Mouse (Mus musculus): Measurements from ENCODE around the gene Ifnar1. TPM values are rescaled to one million over a fixed set of nuclear protein-coding genes. Genes with fewer than 3 reads are reported as not detected.

Gene Ifnar1
- polyA plus RNA-seq, 1 experiment from 2014 or later, result 53.8 TPM

DNA sequence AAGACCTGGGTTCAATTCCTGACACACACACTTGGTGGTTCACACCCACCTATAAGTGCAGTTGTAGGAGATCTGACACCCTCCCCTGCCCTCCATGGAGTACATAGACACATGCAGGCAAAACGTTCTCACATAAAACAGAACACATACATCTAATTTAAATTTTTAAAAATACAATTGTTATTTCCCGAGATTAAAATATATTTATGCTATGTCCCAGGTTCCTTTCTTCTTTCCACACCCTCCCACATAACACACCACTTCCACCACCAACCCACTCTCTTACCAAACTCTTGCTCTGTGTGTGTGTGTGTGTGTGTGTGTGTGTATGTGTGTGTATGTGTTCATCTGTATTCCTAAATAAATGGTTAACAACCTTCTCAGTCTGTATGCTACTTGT, 3.0 kb downstream of the Ifnar1 start:
- H3K4me1 ChIP-seq (ENCODE audit: control insufficient read depth, insufficient read depth, low read length), result peaks cover 7% of the 10 kb centered on the region; the same call in 1 of the 2 replicates
- no peak overlapping the region for H3K4me2 ChIP-seq
- H3K27me3 ChIP-seq (ENCODE audit: control insufficient read depth, insufficient read depth, low read length), result no peaks in the 10 kb centered on the region
- DNase-seq (ENCODE audit: low spot score, missing footprints) (no peak), ATAC-seq (ENCODE audit: low FRiP score) (no peak)
- 88% methylated on average over 2 of the region's 2 CpGs for WGBS
- peaks cover 18% of the 10 kb centered on the region for H3K36me3 ChIP-seq (ENCODE audit: control insufficient read depth, insufficient read depth, low read length)
- no peak overlapping the region for H3K4me3 ChIP-seq (ENCODE audit: low read depth, low read length)
- H3K9ac ChIP-seq (ENCODE audit: low read length), result no peak overlapping the region
- H3K9me3 ChIP-seq (ENCODE audit: control insufficient read depth, low read length), result no peaks in the 10 kb centered on the region
- no peak overlapping the region for H3K27ac ChIP-seq (ENCODE audit: low read depth, low read length)

DNA sequence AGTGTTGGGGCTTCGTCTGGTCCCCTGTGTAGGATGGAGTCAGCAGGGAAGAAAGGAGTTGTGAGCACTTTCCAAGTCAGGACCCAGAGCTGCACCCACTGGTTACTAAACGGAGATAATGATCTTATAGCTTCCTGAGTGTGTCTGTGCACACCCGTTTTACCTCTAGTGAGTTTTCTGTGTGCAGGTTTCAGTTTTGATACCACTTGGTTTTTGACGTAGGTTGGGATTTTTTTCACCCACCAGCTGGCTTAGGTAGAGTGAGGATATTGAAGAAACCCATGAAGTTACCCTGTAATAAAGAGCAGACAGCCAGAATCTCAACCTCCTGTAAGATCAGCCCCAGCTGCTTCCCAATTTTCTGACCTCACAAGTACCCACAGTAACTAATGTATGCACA, 5.9 kb downstream of the Ifnar1 start:
- no peak overlapping the region for H3K4me3 ChIP-seq (ENCODE audit: low read depth, low read length)
- DNase-seq (ENCODE audit: low spot score, missing footprints) (no peak), ATAC-seq (ENCODE audit: low FRiP score) (no peak)
- no peak overlapping the region for H3K4me2 ChIP-seq
- no peaks in the 10 kb centered on the region for H3K9me3 ChIP-seq (ENCODE audit: control insufficient read depth, low read length)
- H3K36me3 ChIP-seq (ENCODE audit: control insufficient read depth, insufficient read depth, low read length), result peaks cover 19% of the 10 kb centered on the region
- no peak overlapping the region for H3K27ac ChIP-seq (ENCODE audit: low read depth, low read length)
- WGBS, result 87% methylated on average over 4 of the region's 4 CpGs
- H3K27me3 ChIP-seq (ENCODE audit: control insufficient read depth, insufficient read depth, low read length), result no peaks in the 10 kb centered on the region
- H3K4me1 ChIP-seq (ENCODE audit: control insufficient read depth, insufficient read depth, low read length), result peaks cover 5% of the 10 kb centered on the region; the same call in 1 of the 2 replicates
- no peak overlapping the region for H3K9ac ChIP-seq (ENCODE audit: low read length)

DNA sequence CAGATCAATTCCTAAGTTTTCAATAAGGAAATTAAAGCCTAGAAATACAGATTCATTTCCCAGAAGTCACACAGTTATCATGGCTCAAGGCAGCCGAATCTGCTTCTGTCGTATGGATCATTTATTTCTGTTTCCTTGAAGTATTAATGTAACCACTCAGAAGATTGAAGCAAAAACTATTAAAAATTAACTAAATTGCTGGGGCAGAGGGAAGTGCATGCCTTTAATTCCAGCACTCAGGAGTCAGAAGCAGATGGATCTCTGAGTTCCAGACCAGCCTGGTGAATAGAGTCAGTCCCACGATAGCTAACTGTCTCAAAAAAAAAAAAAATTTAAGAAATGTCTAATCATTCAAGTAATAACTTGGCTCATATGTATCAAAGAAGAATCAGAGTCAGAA, 6.4 kb downstream of the Ifnar1 start:
- no peak for DNase-seq (ENCODE audit: low spot score, missing footprints)
- Histone ChIP-seq H3K27me3 (ENCODE audit: control insufficient read depth, insufficient read depth, low read length) (no peaks in the 10 kb centered on the region), H3K4me2 (no peak overlapping the region), H3K9ac (ENCODE audit: low read length) (no peak overlapping the region), H3K9me3 (ENCODE audit: control insufficient read depth, low read length) (no peaks in the 10 kb centered on the region), H3K4me1 (ENCODE audit: control insufficient read depth, insufficient read depth, low read length) (no peaks in the 10 kb centered on the region), H3K36me3 (ENCODE audit: control insufficient read depth, insufficient read depth, low read length) (peaks cover 25% of the 10 kb centered on the region), H3K27ac (ENCODE audit: low read depth, low read length) (no peak overlapping the region), H3K4me3 (ENCODE audit: low read depth, low read length) (no peak overlapping the region)
- 94% methylated on average over 3 of the region's 3 CpGs for WGBS
- ATAC-seq (ENCODE audit: low FRiP score), result no peak

DNA sequence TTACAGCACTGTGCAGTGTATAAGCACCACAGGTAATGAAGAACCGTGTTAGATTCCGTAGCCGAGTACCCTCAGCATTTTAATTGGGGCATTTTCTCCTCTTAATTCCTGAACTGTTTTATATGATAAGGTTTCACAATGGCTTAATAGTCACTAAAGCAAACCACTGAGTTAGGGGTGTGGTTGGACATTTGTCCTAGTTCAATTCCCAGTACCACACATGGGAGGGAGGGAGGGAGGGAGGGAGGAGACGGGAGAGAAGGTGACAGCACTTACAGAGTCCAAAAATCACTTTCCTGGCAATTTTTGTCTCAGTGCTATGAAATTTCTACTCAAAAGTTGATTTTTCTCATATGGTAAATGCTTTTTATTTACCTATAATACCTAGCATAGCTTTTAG, 10.5 kb downstream of the Ifnar1 start:
- no peak overlapping the region for H3K4me3 ChIP-seq (ENCODE audit: low read depth, low read length)
- DNase-seq (ENCODE audit: low spot score, missing footprints) (peak; percentile 39), ATAC-seq (ENCODE audit: low FRiP score) (no peak)
- no peak overlapping the region for H3K9ac ChIP-seq (ENCODE audit: low read length)
- peaks cover 28% of the 10 kb centered on the region for H3K36me3 ChIP-seq (ENCODE audit: control insufficient read depth, insufficient read depth, low read length)
- H3K4me1 ChIP-seq (ENCODE audit: control insufficient read depth, insufficient read depth, low read length), result no peaks in the 10 kb centered on the region
- H3K4me2 ChIP-seq, result no peak overlapping the region
- no peak overlapping the region for H3K27ac ChIP-seq (ENCODE audit: low read depth, low read length)
- no peaks in the 10 kb centered on the region for H3K9me3 ChIP-seq (ENCODE audit: control insufficient read depth, low read length)
- 94% methylated on average over 4 of the region's 4 CpGs for WGBS
- H3K27me3 ChIP-seq (ENCODE audit: control insufficient read depth, insufficient read depth, low read length), result no peaks in the 10 kb centered on the region

DNA sequence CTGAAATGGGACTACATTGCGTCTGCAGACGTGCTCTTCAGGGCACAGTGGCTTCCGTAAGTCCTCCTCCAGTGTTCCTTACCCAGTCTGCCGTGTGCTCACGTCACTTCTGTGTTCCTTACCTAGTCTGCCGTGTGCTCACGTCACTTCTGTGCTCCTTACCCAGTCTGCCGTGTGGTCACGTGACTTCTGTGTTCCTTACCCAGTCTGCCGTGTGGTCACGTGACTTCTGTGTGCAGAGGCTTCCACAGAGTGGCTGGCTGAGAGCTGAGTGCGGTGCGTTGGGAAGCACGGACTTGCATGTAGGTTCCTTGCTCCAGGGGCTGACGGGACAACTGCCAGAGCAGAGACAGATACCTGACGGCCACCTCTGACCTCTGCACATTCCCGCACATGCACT, 11.2 kb downstream of the Ifnar1 start:
- ATAC-seq (ENCODE audit: low FRiP score), result no peak
- Histone ChIP-seq H3K4me3 (ENCODE audit: low read depth, low read length) (no peak overlapping the region), H3K4me2 (no peak overlapping the region), H3K36me3 (ENCODE audit: control insufficient read depth, insufficient read depth, low read length) (peaks cover 23% of the 10 kb centered on the region), H3K9ac (ENCODE audit: low read length) (no peak overlapping the region), H3K27me3 (ENCODE audit: control insufficient read depth, insufficient read depth, low read length) (no peaks in the 10 kb centered on the region), H3K4me1 (ENCODE audit: control insufficient read depth, insufficient read depth, low read length) (no peaks in the 10 kb centered on the region), H3K9me3 (ENCODE audit: control insufficient read depth, low read length) (no peaks in the 10 kb centered on the region), H3K27ac (ENCODE audit: low read depth, low read length) (no peak overlapping the region)
- peak; percentile 14 for DNase-seq (ENCODE audit: low spot score, missing footprints)
- WGBS, result 94% methylated on average over 17 of the region's 17 CpGs

DNA sequence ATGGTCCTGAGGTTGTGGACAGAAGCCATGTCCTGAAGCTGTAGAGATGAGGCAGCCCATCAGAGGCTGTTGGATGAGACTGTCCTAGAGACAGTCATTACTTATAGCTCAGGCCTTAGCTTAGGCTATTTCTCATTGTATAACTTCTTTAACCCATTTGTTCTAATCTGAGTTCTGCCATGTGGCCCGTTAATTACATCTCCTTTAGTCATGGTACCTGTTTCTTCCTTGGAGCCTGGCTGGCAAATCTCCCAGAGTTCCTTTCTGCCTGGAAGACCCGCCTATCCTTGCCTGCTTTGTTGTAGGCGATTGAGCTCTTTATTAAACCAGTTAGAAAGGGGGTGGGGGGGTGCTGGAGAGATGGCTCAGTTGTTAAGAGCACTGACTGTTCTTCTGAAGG, 11.7 kb downstream of the Ifnar1 start:
- Histone ChIP-seq H3K27ac (ENCODE audit: low read depth, low read length) (no peak overlapping the region), H3K9ac (ENCODE audit: low read length) (no peak overlapping the region), H3K4me2 (no peak overlapping the region), H3K27me3 (ENCODE audit: control insufficient read depth, insufficient read depth, low read length) (no peaks in the 10 kb centered on the region), H3K36me3 (ENCODE audit: control insufficient read depth, insufficient read depth, low read length) (peaks cover 23% of the 10 kb centered on the region), H3K9me3 (ENCODE audit: control insufficient read depth, low read length) (no peaks in the 10 kb centered on the region), H3K4me1 (ENCODE audit: control insufficient read depth, insufficient read depth, low read length) (no peaks in the 10 kb centered on the region), H3K4me3 (ENCODE audit: low read depth, low read length) (no peak overlapping the region)
- DNase-seq (ENCODE audit: low spot score, missing footprints), result peak; percentile 65
- ATAC-seq (ENCODE audit: low FRiP score), result no peak
- 95% methylated on average over 3 of the region's 3 CpGs for WGBS

DNA sequence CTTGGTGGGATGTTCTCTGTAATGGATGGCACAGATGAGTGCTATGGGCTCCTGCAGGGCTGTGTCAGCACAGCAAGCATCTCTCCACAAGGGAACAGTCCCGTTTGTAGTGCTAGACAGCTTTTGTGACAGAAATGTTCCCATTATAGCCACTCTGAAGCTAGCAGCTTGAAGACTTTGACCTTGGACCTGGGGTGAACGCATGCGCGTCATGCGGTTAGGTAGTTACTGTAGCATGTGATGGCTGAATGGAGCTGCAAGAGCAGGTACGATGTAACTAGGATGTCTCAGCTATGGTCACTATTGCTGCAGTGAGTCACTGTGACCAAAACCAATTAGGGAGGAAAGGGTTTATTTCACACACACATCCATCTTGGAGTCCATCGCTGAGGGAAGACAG, 13.0 kb downstream of the Ifnar1 start:
- Histone ChIP-seq H3K36me3 (ENCODE audit: control insufficient read depth, insufficient read depth, low read length) (peaks cover 18% of the 10 kb centered on the region), H3K9ac (ENCODE audit: low read length) (no peak overlapping the region), H3K4me3 (ENCODE audit: low read depth, low read length) (no peak overlapping the region), H3K9me3 (ENCODE audit: control insufficient read depth, low read length) (no peaks in the 10 kb centered on the region), H3K27me3 (ENCODE audit: control insufficient read depth, insufficient read depth, low read length) (no peaks in the 10 kb centered on the region), H3K4me1 (ENCODE audit: control insufficient read depth, insufficient read depth, low read length) (no peaks in the 10 kb centered on the region), H3K4me2 (no peak overlapping the region), H3K27ac (ENCODE audit: low read depth, low read length) (no peak overlapping the region)
- ATAC-seq (ENCODE audit: low FRiP score) (no peak), DNase-seq (ENCODE audit: low spot score, missing footprints) (peak; percentile 35)
- WGBS, result 95% methylated on average over 7 of the region's 7 CpGs

DNA sequence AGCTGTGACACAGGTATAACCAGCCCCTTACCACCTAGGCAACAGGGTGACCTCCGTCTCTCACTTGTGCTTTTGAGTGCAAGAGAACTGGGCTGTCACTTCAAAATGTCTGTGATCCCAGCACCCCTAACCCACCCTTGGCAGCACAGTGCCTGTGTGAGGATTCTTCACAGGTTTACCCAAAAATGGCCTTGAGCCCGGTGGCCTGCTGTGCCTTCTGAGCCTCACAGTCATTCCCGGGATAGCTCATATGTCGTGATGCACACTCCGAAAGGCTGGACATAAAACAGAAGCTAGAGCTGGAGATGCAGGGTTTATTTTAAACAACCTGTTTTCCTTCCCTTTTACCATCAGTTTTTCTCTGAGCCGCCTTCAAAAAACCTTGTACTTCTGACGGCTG, 19.7 kb downstream of the Ifnar1 start:
- no peak overlapping the region for H3K9ac ChIP-seq (ENCODE audit: low read length)
- ATAC-seq (ENCODE audit: low FRiP score) (no peak), DNase-seq (ENCODE audit: low spot score, missing footprints) (no peak)
- H3K4me1 ChIP-seq (ENCODE audit: control insufficient read depth, insufficient read depth, low read length), result no peaks in the 10 kb centered on the region
- no peaks in the 10 kb centered on the region for H3K27me3 ChIP-seq (ENCODE audit: control insufficient read depth, insufficient read depth, low read length)
- no peak overlapping the region for H3K4me3 ChIP-seq (ENCODE audit: low read depth, low read length)
- H3K9me3 ChIP-seq (ENCODE audit: control insufficient read depth, low read length), result no peaks in the 10 kb centered on the region
- 94% methylated on average over 7 of the region's 7 CpGs for WGBS
- peaks cover 35% of the 10 kb centered on the region for H3K36me3 ChIP-seq (ENCODE audit: control insufficient read depth, insufficient read depth, low read length)
- H3K27ac ChIP-seq (ENCODE audit: low read depth, low read length), result no peak overlapping the region
- H3K4me2 ChIP-seq, result no peak overlapping the region

DNA sequence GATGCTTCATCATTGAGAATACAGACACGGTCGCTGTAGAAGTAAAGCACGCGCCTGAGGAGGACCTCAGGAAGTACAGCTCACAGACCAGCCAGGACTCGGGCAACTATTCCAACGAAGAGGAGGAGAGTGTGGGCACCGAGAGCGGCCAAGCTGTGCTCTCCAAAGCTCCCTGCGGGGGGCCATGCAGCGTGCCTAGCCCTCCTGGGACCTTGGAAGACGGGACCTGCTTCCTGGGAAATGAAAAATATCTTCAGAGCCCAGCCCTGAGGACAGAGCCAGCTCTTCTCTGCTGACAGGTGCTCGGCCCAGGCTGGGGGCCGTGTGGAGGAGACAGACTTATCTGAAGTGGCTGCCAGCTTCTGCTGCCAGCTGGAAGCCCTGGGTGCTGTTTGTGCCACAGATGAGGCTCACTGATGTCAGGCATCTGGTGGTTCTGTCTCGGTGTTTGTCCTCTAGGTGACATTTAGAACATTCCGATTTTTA, 20.1 kb downstream of the Ifnar1 start:
- H3K27me3 ChIP-seq (ENCODE audit: control insufficient read depth, insufficient read depth, low read length), result no peaks in the 10 kb centered on the region
- no peak overlapping the region for H3K4me2 ChIP-seq
- H3K4me3 ChIP-seq (ENCODE audit: low read depth, low read length), result no peak overlapping the region
- ATAC-seq (ENCODE audit: low FRiP score) (no peak), DNase-seq (ENCODE audit: low spot score, missing footprints) (peak; percentile 44)
- no peak overlapping the region for H3K9ac ChIP-seq (ENCODE audit: low read length)
- H3K9me3 ChIP-seq (ENCODE audit: control insufficient read depth, low read length), result no peaks in the 10 kb centered on the region
- H3K4me1 ChIP-seq (ENCODE audit: control insufficient read depth, insufficient read depth, low read length), result no peaks in the 10 kb centered on the region
- WGBS, result 88% methylated on average over 15 of the region's 15 CpGs
- peaks cover 35% of the 10 kb centered on the region for H3K36me3 ChIP-seq (ENCODE audit: control insufficient read depth, insufficient read depth, low read length)
- H3K27ac ChIP-seq (ENCODE audit: low read depth, low read length), result no peak overlapping the region

DNA sequence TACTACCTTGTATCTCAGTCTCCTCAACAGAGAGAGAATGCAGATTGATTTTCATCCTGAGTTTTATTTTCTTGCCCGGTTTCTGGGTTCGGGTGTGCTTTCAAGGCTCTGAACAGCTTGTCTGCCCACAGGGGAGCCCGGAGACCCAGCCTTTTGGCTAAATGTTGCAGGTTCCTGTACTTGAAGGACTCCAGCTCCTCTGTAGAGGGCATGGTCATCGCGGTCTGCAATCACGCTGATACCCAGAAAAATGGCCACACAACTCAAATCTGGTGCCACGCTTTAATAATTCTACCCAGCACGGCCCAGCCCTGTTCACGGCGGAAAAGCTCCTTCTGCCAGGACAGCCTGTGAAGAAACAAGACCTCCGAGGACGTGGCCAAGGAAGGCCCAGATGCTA, 21.4 kb downstream of the Ifnar1 start:
- Histone ChIP-seq H3K4me1 (ENCODE audit: control insufficient read depth, insufficient read depth, low read length) (no peaks in the 10 kb centered on the region), H3K4me3 (ENCODE audit: low read depth, low read length) (no peak overlapping the region), H3K27me3 (ENCODE audit: control insufficient read depth, insufficient read depth, low read length) (no peaks in the 10 kb centered on the region), H3K27ac (ENCODE audit: low read depth, low read length) (no peak overlapping the region), H3K9ac (ENCODE audit: low read length) (no peak overlapping the region), H3K36me3 (ENCODE audit: control insufficient read depth, insufficient read depth, low read length) (peaks cover 35% of the 10 kb centered on the region), H3K9me3 (ENCODE audit: control insufficient read depth, low read length) (no peaks in the 10 kb centered on the region), H3K4me2 (no peak overlapping the region)
- peak; percentile 68 for DNase-seq (ENCODE audit: low spot score, missing footprints)
- 96% methylated on average over 12 of the region's 12 CpGs for WGBS
- ATAC-seq (ENCODE audit: low FRiP score), result no peak

Measured in midbrain, embryonic 11.5 days (tissue).